Mouse (Mus musculus) ES-E14 (cell line): ENCODE data around the gene Heatr5b. TPM values are rescaled to one million over a fixed set of nuclear protein-coding genes. Genes with fewer than 3 reads are reported as not detected.

ENCODE experiments used
- DNase-seq: peaks from one replicate; pipeline ENCODE4 v3.0.0-alpha.2; 2013; ENCODE audit warnings: low read depth, low spot score
- H3K27ac ChIP-seq: 2 replicates; pipeline ENCODE4 v1.5.1; 2012; ENCODE audit warnings: low read depth, mild to moderate bottlenecking, low read length, moderate library complexity, mixed read lengths; ENCODE audit not compliant: poor library complexity, insufficient read depth, severe bottlenecking
- H3K36me3 ChIP-seq: 2 replicates; pipeline ENCODE4 v1.6.1; 2012; ENCODE audit warnings: mild to moderate bottlenecking, low read length, moderate library complexity, mixed read lengths; ENCODE audit not compliant: control insufficient read depth, poor library complexity, insufficient read depth, severe bottlenecking
- H3K4me1 ChIP-seq, 2 experiments: fragments of 150-350 bp in 1 of 2; sonication (generic) in 1 of 2; 2 replicates each; pipeline ENCODE4 v1.6.1; 2012; ENCODE audit warnings: low read length in 2 of 2, mild to moderate bottlenecking in 1 of 2, mixed read lengths in 1 of 2; ENCODE audit not compliant: control insufficient read depth in 2 of 2, insufficient read depth in 2 of 2, poor library complexity in 1 of 2
- H3K4me3 ChIP-seq, 2 experiments: fragments of 150-350 bp in 1 of 2; sonication (generic) in 1 of 2; 2 replicates each; pipeline ENCODE4 v1.5.1; 2012; ENCODE audit warnings: low read length in 2 of 2, low read depth in 1 of 2, mild to moderate bottlenecking in 1 of 2, mixed read lengths in 1 of 2; ENCODE audit not compliant: insufficient read depth in 1 of 2, poor library complexity in 1 of 2, severe bottlenecking in 1 of 2
- H3K9ac ChIP-seq: 2 replicates; pipeline ENCODE4 v1.6.1; 2012; ENCODE audit warnings: low read depth, mild to moderate bottlenecking, low read length, mixed read lengths; ENCODE audit not compliant: poor library complexity, insufficient read depth, severe bottlenecking
- H3K9me3 ChIP-seq: fragments of 150-350 bp; sonication (generic); 2 replicates; pipeline ENCODE4 v1.6.1; 2012; ENCODE audit warnings: low read depth, mild to moderate bottlenecking, low read length; ENCODE audit not compliant: control insufficient read depth, insufficient read depth
- CHD2 ChIP-seq: IDR thresholded peaks from 2 replicates; pipeline ENCODE4 v1.6.1; 2014; ENCODE audit warnings: mild to moderate bottlenecking, low read depth, low read length, inconsistent platforms
- HCFC1 ChIP-seq: IDR thresholded peaks from 2 replicates; pipeline ENCODE4 v1.6.1; 2012; ENCODE audit warnings: low read length, inconsistent platforms, borderline replicate concordance; ENCODE audit not compliant: insufficient read depth
- MAFK ChIP-seq: IDR thresholded peaks from 2 replicates; pipeline ENCODE4 v1.6.1; 2014; ENCODE audit warnings: mild to moderate bottlenecking, low read depth, low read length, inconsistent platforms; ENCODE audit not compliant: insufficient read depth
- ZC3H11A ChIP-seq: IDR thresholded peaks from 2 replicates; pipeline ENCODE4 v1.6.1; 2012; ENCODE audit warnings: low read depth, mild to moderate bottlenecking, inconsistent platforms, low read length, borderline replicate concordance
- ZNF384 ChIP-seq: IDR thresholded peaks from 2 replicates; pipeline ENCODE4 v1.6.1; 2012; ENCODE audit warnings: low read depth, low read length, inconsistent platforms
- in situ Hi-C, 2 experiments: fragments of 600-800 bp; cut with MboI; formaldehyde crosslinking; loops; one replicate each; pipeline ENCODE4 v1.15.1; 2025; ENCODE audit warnings: low sequenced_read_pairs in 2 of 2, inconsistent platforms in 1 of 2; ENCODE audit not compliant: unreplicated experiment in 2 of 2
- total RNA-seq: library from RNA; depleted of rRNA; stranded (reverse); fragments of 300-350 nt; gene quantifications from 2 replicates; pipeline ENCODE4 v1.2.3, GENCODE M21; 2012; rRNA removed

Heatr5b gene
- total RNA-seq, 1 experiment, result 18.8 TPM

DNA sequence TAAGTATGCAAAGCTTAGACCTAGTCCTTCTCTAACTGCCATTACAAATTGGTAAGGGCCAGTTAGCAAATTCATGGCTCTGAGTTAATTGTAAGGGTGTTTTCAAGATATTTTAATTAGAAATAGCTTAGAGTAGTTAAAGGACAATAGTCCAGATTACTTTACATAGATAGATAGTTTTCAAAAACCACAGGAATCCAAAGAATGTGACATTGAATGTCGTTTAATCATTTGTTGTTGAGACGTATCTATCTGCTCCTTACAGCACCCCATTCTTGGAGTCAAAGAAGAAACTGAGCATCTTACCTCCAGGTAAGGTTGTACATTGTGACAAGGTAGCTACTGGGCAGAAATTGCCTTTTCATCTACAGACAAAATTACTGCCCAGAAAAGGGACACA, 124.9 kb downstream of the Heatr5b start:
- no peak overlapping the region for H3K4me3 ChIP-seq
- DNase-seq, result no peak
- no peaks in the 10 kb centered on the region for H3K4me1 ChIP-seq
- H3K9me3 ChIP-seq, result no peaks in the 10 kb centered on the region
- no peak overlapping the region for H3K27ac ChIP-seq
- in situ Hi-C loops, result no loop called here
- no peak overlapping the region for H3K9ac ChIP-seq
- no peak for TF ChIP-seq ZNF384
- no peak for TF ChIP-seq HCFC1
- no peak for TF ChIP-seq CHD2
- no peak for TF ChIP-seq MAFK
- TF ChIP-seq ZC3H11A, result no peak
- no peaks in the 10 kb centered on the region for H3K36me3 ChIP-seq

GRCm38 (mm10) chr17:78708422-78708821, 126.7 kb downstream of the Heatr5b start:
- Histone ChIP-seq H3K9ac (no peak overlapping the region), H3K9me3 (no peaks in the 10 kb centered on the region), H3K36me3 (no peaks in the 10 kb centered on the region), H3K4me3 (no peak overlapping the region), H3K27ac (no peak overlapping the region), H3K4me1 (no peaks in the 10 kb centered on the region)
- no peak for DNase-seq
- in situ Hi-C loops, result no loop called here
- TF ChIP-seq CHD2 (no peak), MAFK (no peak), ZC3H11A (no peak), ZNF384 (no peak), HCFC1 (no peak)

DNA sequence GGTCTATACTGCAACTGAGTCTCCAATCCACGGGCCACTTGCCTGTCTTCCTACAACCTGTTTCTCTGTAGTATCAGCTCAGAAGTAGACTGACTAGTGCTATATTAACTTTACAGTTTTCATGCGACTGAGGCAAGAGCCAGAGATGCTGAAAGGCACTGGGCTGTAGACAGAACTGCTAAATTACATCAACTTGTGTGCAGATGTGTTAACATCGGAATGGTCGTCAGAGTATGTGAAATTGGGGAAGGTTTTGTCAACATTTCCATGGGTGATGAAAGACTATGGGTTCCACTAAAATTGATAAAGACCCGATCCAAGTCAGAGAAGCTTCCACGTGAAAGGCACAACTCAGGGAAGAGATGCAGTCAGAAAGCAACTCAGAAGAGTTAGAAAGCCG, 132.2 kb downstream of the Heatr5b start:
- TF ChIP-seq HCFC1 (no peak), CHD2 (no peak), ZC3H11A (no peak), MAFK (no peak), ZNF384 (no peak)
- Histone ChIP-seq H3K36me3 (no peaks in the 10 kb centered on the region), H3K4me3 (no peak overlapping the region), H3K9ac (no peak overlapping the region), H3K9me3 (no peaks in the 10 kb centered on the region), H3K4me1 (no peaks in the 10 kb centered on the region), H3K27ac (no peak overlapping the region)
- no peak for DNase-seq
- in situ Hi-C loops, result no loop called here

Other genes starting within 250 kb of the Heatr5b start
- 13.6 and 15.2 TPM in 2 replicates for gene Strn, start 98.2 kb downstream of the Heatr5b start, total RNA-seq
- 15.9 and 18.7 TPM in 2 replicates for gene Gpatch11, start 203 bp upstream of the Heatr5b start, total RNA-seq
- gene Eif2ak2, start 47.2 kb upstream of the Heatr5b start, total RNA-seq, result 13.1 and 15.3 TPM in 2 replicates
- gene Sult6b1, start 71.6 kb upstream of the Heatr5b start, total RNA-seq, result 3.5 and 7.9 TPM in 2 replicates
- 42.5 and 48.6 TPM in 2 replicates for gene Cebpzos, start 81.1 kb upstream of the Heatr5b start, total RNA-seq
- gene Cebpz, start 101.7 kb upstream of the Heatr5b start, total RNA-seq, result 53.6 and 68.4 TPM in 2 replicates
- 20.1 and 20.8 TPM in 2 replicates for gene Ndufaf7, start 101.8 kb upstream of the Heatr5b start, total RNA-seq
- gene Prkd3, start 185.5 kb upstream of the Heatr5b start, total RNA-seq, result 23.0 and 25.7 TPM in 2 replicates
- gene Qpct, start 216.5 kb upstream of the Heatr5b start, total RNA-seq, result 2.2 and 3.0 TPM in 2 replicates